Mouse (Mus musculus) hindbrain, embryonic 10.5 days (tissue): Measurements from ENCODE around the gene Selenbp1. TPM values are rescaled to one million over a fixed set of nuclear protein-coding genes. Genes with fewer than 3 reads are reported as not detected.

Experiments used
- DNase-seq: peaks from one replicate; pipeline ENCODE4 v3.0.0-alpha.2; 2017; ENCODE audit warnings: low spot score
- H3K27ac ChIP-seq: fragments of 300-500 bp; sonication (generic); 2 replicates; pipeline ENCODE4 v1.5.1; 2016; ENCODE audit warnings: mild to moderate bottlenecking, moderate library complexity
- H3K27me3 ChIP-seq: fragments of 300-500 bp; sonication (generic); 2 replicates; pipeline ENCODE4 v1.6.1; 2016; ENCODE audit warnings: mild to moderate bottlenecking; ENCODE audit not compliant: poor library complexity, insufficient read depth, severe bottlenecking
- H3K36me3 ChIP-seq: fragments of 300-500 bp; sonication (generic); 2 replicates; pipeline ENCODE4 v1.6.1; 2016; ENCODE audit warnings: mild to moderate bottlenecking, moderate library complexity
- H3K4me1 ChIP-seq: fragments of 300-500 bp; sonication (generic); replicated peaks from 2 replicates; pipeline ENCODE4 v1.6.1; 2016; ENCODE audit warnings: mild to moderate bottlenecking
- H3K4me3 ChIP-seq: fragments of 300-500 bp; sonication (generic); 2 replicates; pipeline ENCODE4 v1.5.1; 2016; ENCODE audit warnings: mild to moderate bottlenecking, moderate library complexity
- H3K9me3 ChIP-seq: fragments of 300-500 bp; sonication (generic); 2 replicates; pipeline ENCODE4 v1.6.1; 2016; ENCODE audit warnings: mild to moderate bottlenecking, moderate library complexity
- WGBS: fragments of 180-500 bp; shearing (Covaris S2); methylation state at CpG from one replicate; pipeline ENCODE4 v1.1.7; 2016; 5-methylcytosine and 5-hydroxymethylcytosine counted together
- polyA plus RNA-seq: library from polyadenylated mRNA; unstranded; fragments of >200 nt; fragmentation: Nextera tagmentation; extraction: Ambion mirVana; gene quantifications from 2 replicates; pipeline ENCODE4 v1.2.1, GENCODE M21; 2016

Selenbp1 gene
- polyA plus RNA-seq, 1 experiment from 2014 or later, result 7.4 TPM

DNA sequence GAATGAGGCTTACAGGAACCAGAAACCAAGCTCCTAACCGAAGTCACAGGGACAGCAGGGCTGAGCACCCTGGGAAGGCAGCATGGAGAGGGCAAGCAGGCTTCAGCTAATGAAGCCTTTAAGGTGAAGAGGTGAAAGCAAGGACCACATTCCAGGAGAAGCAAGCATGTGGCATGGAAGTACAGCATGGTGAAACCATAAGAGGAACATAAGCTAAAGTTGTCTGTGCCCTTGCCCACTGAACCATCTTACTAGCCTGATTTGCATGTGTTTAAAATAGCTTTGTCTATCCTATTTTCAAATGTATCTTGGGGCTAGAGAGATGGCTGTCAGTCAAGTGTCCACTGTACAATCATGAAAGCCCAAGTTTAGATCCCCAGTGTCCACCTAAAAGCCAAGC is 33.0 kb downstream of the Selenbp1 start:
- Histone ChIP-seq H3K4me1 (no peaks in the 10 kb centered on the region), H3K36me3 (no peaks in the 10 kb centered on the region), H3K4me3 (no peak overlapping the region), H3K27me3 (no peaks in the 10 kb centered on the region), H3K27ac (no peak overlapping the region), H3K9me3 (no peaks in the 10 kb centered on the region)
- no peak for DNase-seq
- 65% methylated on average over 1 of the region's 1 CpGs for WGBS

DNA sequence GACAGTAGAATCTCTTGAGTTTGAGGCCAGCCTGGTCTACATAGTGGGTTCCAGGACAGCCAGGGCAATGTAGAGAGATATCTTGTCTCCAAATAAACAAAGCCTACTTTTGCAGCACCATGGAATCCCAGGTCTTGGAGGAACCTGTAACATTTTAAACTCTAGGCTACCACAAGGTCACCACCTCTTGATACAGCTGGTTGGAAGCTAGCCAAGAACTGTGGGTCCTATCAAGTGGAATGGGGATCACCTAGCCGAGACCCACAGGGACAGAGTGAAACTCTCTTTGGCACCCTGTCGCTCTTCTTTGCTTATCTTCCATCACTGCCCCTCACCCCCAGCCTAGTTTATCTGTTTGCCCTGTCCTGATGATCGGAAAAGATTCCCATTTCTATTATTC is 39.7 kb downstream of the Selenbp1 start:
- peaks cover 19% of the 10 kb centered on the region for H3K4me1 ChIP-seq
- no peaks in the 10 kb centered on the region for H3K9me3 ChIP-seq
- WGBS, result 86% methylated on average over 3 of the region's 3 CpGs
- no peak overlapping the region for H3K4me3 ChIP-seq
- no peak for DNase-seq
- H3K36me3 ChIP-seq, result peaks cover 7% of the 10 kb centered on the region
- H3K27ac ChIP-seq, result no peak overlapping the region
- H3K27me3 ChIP-seq, result no peaks in the 10 kb centered on the region

DNA sequence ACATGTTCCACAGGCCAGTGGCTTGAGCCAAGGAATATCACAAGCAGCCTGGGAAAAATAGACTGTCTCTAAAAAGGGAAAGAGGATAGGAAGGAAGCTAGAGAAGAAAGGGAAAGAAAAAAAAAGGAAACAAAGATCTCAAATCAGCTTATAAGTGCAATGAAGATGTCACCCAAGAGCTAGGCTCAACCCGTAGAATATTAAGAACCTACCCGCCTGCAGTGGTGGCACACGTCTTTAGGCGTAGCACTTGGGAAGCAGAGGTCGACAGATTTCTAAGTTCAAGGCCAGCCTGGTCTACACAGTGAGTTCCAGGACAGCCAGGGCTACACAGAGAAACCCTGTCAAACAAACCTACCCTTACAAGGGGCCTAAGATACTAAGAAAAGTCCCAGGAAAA is 40.8 kb downstream of the Selenbp1 start:
- Histone ChIP-seq H3K27ac (no peak overlapping the region), H3K4me3 (peak overlapping the region; percentile 67), H3K9me3 (no peaks in the 10 kb centered on the region), H3K36me3 (peaks cover 11% of the 10 kb centered on the region), H3K4me1 (peaks cover 19% of the 10 kb centered on the region), H3K27me3 (no peaks in the 10 kb centered on the region)
- 85% methylated on average over 5 of the region's 5 CpGs for WGBS
- DNase-seq, result no peak

DNA sequence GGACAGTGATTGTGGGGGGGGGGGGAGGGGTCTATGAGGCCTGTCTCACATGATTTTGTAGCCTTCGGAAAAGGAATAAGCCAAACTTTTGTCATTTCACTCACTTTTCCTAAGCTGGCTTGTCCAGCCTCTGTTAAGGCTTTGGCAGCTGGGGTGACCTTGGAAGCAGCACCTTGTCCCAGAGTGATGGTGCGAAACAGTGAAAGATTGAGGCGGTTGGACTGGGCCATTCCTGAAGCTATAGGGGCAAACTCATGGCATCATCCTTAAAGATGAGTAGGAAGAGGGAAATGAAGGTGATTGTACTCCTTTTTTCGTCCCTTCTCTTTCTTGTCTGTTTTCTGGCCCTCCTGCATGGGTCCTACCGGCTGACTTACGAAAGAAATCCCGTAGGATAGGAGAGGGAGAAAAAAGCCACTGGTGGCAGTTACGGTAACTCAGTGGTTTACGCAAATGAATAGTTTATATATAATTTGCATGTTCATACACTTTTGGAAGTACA is 41.2 kb downstream of the Selenbp1 start:
- peak overlapping the region; percentile 67 for H3K4me3 ChIP-seq
- no peaks in the 10 kb centered on the region for H3K9me3 ChIP-seq
- H3K36me3 ChIP-seq, result peaks cover 13% of the 10 kb centered on the region
- no peak for DNase-seq
- H3K4me1 ChIP-seq, result peaks cover 19% of the 10 kb centered on the region
- 22% methylated on average over 9 of the region's 9 CpGs for WGBS
- no peaks in the 10 kb centered on the region for H3K27me3 ChIP-seq
- peak overlapping the region; percentile 94 for H3K27ac ChIP-seq

DNA sequence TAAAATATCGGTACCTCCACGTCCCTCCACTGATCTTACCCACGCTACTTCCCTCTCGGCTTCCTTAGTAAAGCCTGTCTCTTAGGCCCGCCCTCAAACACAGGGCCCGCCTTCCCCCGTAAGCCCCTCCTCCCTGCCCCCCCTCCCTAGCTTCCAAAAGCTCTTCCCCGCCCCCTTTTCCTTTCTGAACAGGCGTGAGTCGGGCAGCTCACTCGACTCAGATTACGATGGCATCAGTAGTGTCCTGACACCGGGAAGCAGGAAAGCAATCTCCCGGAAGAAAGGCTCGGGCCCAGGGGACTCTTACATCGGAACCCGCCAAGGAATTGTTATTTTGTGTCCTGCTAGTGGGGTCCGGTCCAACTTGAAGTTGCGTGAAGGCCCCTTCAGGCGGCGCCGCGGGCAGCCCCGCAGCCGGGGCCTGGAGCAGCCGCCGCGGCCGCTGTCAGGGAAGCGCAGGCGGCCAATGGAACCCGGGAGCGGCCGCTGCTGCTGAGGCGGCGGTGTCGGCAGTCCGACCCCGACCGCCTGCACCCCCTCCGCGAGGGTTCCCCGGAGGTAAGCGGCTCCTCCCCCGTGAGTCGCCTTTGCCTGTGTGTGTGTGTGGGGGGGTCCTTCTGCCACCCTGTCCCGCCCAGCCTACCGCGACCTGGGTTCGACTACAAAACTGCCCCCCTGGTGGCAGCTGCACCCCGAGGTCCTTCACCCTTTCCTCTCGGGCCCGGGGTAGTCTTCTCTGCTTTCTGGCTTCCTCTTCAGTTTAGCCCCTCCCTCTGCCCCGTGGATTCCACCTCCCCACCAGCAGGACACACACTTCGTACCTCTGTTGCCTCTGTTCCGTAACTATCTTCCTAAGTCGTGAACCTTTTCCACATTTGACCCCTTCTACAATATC is 41.9 kb downstream of the Selenbp1 start, which contains the start of gene Pi4kb:
Pi4kb (plus strand) TSS at position 204 of the 895 bp plus-strand sequence.
- DNase-seq, result peak; percentile 93
- WGBS, result 0% methylated on average over 57 of the region's 57 CpGs
- no peaks in the 10 kb centered on the region for H3K27me3 ChIP-seq
- H3K4me3 ChIP-seq, result peak within 1 kb of the TSS; percentile 67
- no peaks in the 10 kb centered on the region for H3K9me3 ChIP-seq
- H3K27ac ChIP-seq, result peak within 1 kb of the TSS; percentile 94
- peaks cover 19% of the 10 kb centered on the region for H3K4me1 ChIP-seq
- H3K36me3 ChIP-seq, result peaks cover 16% of the 10 kb centered on the region

DNA sequence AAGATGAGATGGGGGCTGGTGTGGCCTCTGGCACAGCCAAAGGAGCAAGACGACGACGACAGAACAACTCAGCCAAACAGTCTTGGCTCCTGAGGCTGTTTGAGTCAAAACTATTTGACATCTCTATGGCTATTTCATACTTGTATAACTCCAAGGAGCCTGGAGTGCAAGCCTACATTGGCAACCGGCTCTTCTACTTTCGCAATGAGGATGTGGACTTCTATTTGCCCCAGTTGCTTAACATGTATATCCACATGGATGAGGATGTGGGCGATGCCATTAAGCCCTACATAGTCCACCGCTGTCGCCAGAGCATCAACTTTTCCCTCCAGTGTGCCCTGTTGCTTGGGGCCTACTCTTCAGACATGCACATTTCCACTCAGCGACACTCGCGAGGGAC is 51.5 kb downstream of the Selenbp1 start:
- Histone ChIP-seq H3K9me3 (no peaks in the 10 kb centered on the region), H3K4me1 (peaks cover 4% of the 10 kb centered on the region; the same call in 1 of the 2 replicates), H3K27ac (no peak overlapping the region), H3K4me3 (no peak overlapping the region), H3K36me3 (peaks cover 69% of the 10 kb centered on the region), H3K27me3 (no peaks in the 10 kb centered on the region)
- WGBS, result 92% methylated on average over 11 of the region's 11 CpGs
- DNase-seq, result no peak

DNA sequence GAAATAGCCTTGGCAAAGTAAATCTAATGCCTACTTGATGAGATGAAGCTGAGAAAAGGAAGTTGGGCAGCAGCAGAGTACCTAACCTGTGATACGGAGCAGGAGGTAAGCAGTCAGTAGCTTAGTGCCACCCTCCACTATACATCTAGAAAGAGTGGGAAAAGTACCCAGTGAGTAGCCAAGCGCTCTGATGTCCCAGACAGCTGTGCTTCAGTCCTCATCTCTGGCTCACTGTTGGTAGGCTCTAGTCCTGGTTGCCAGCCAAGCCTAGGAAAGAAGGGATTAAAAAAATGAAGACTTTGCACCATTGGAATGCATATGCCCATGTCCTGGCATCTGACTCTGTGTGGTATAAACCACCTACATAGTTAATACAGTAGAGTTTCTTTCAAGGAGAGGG is 52.7 kb downstream of the Selenbp1 start:
- Histone ChIP-seq H3K4me1 (peaks cover 5% of the 10 kb centered on the region; the same call in 1 of the 2 replicates), H3K36me3 (peaks cover 72% of the 10 kb centered on the region), H3K27me3 (no peaks in the 10 kb centered on the region), H3K4me3 (no peak overlapping the region), H3K27ac (no peak overlapping the region), H3K9me3 (no peaks in the 10 kb centered on the region)
- WGBS, result 97% methylated on average over 2 of the region's 2 CpGs
- no peak for DNase-seq

DNA sequence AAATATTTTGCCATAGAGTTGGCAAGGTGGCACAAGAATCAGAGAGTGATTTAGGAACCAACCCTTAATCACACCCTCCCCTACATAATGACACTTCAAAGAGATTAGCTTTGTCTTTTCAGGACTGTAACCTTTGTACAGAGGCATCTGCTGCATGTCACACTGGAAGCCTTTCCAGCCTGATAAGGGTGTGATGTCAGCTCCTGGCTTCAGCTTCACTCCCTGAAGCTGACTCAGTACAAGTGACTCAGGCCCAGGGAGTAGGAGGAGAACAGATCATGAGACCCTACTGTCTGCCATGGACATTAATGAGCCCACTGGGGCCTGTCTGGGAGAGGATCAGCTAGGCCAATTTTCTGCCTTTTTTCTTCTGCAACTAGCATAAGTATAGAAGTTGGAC is 54.7 kb downstream of the Selenbp1 start:
- H3K36me3 ChIP-seq, result peaks cover 70% of the 10 kb centered on the region

DNA sequence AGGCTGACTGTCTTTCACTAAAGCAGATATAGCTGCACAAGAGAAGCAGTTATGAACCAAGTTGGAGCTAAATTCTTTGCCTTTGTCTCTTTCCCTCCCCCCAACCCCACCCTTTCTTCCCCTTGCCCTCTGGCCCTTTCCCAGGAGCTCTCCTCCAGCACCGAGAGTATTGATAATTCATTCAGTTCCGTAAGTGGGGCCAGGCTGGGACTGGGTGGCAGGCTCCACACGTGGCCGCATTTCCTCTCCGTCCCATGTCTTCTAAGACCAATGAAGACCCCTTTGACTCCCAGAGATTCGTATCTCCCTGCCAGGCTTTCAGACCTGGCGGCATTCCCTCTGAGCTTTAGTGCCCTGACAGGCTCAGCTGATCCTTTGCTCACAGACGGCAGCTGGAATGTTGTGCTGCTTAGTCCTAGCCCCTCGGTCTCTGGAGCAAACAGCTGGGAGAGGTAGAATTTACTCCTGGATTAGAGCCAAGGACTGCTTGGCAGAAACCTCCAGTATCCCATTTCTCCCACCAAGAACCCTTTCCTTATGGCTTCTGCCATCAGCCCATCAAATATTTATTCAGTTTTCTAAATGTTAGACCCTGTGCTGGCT is 56.4 kb downstream of the Selenbp1 start:
- 60% methylated on average over 9 of the region's 9 CpGs for WGBS
- H3K9me3 ChIP-seq, result no peaks in the 10 kb centered on the region
- DNase-seq, result no peak
- H3K36me3 ChIP-seq, result peaks cover 77% of the 10 kb centered on the region
- H3K4me1 ChIP-seq, result peaks cover 5% of the 10 kb centered on the region; the same call in 1 of the 2 replicates
- H3K4me3 ChIP-seq, result no peak overlapping the region
- no peaks in the 10 kb centered on the region for H3K27me3 ChIP-seq
- no peak overlapping the region for H3K27ac ChIP-seq

More for the DNA sequence above, 54.7 kb downstream of the Selenbp1 start:
- no peaks in the 10 kb centered on the region for H3K27me3 ChIP-seq
- H3K9me3 ChIP-seq, result no peaks in the 10 kb centered on the region
- H3K4me1 ChIP-seq, result peaks cover 5% of the 10 kb centered on the region; the same call in 1 of the 2 replicates
- H3K4me3 ChIP-seq, result no peak overlapping the region
- DNase-seq, result no peak
- H3K27ac ChIP-seq, result no peak overlapping the region

Other genes starting within 250 kb of the Selenbp1 start
- 0.20 and 0.24 TPM in 2 replicates for gene Selenbp2, start 239.5 kb upstream of the Selenbp1 start, polyA plus RNA-seq
- 5.0 and 8.0 TPM in 2 replicates for gene Cgn, start 146.6 kb upstream of the Selenbp1 start, polyA plus RNA-seq
- gene Pogz, start 95.5 kb upstream of the Selenbp1 start, polyA plus RNA-seq, result 17.6 and 18.2 TPM in 2 replicates
- 342 and 366 TPM in 2 replicates for gene Psmb4, start 46.1 kb upstream of the Selenbp1 start, polyA plus RNA-seq
- gene Rfx5, start 21.0 kb downstream of the Selenbp1 start, polyA plus RNA-seq, result 5.7 TPM in 2 replicates
- 20.6 and 22.3 TPM in 2 replicates for gene Pi4kb, start 41.7 kb downstream of the Selenbp1 start, polyA plus RNA-seq
- gene Zfp687, start 82.4 kb downstream of the Selenbp1 start, polyA plus RNA-seq, result 40.0 and 46.5 TPM in 2 replicates
- gene Psmd4, start 109.6 kb downstream of the Selenbp1 start, polyA plus RNA-seq, result 330 and 353 TPM in 2 replicates
- gene Pip5k1a, start 173.9 kb downstream of the Selenbp1 start, polyA plus RNA-seq, result 19.0 and 20.1 TPM in 2 replicates
- gene Vps72, start 178.0 kb downstream of the Selenbp1 start, polyA plus RNA-seq, result 274 and 303 TPM in 2 replicates
- gene Tmod4, start 191.4 kb downstream of the Selenbp1 start, polyA plus RNA-seq, result 0.95 and 1.3 TPM in 2 replicates
- gene Scnm1, start 201.0 kb downstream of the Selenbp1 start, polyA plus RNA-seq, result 79.2 and 94.1 TPM in 2 replicates
- gene Lysmd1, start 201.0 kb downstream of the Selenbp1 start, polyA plus RNA-seq, result 13.4 and 17.2 TPM in 2 replicates
- gene Tnfaip8l2, start 209.3 kb downstream of the Selenbp1 start, polyA plus RNA-seq, result 2.1 and 2.9 TPM in 2 replicates
- gene Sema6c, start 227.4 kb downstream of the Selenbp1 start, polyA plus RNA-seq, result 9.9 and 24.3 TPM in 2 replicates